Mouse (Mus musculus) CD4-positive naive resting alpha-beta T cell, adult 57 days (primary cell): ENCODE results near the gene Olfr520. TPM values are rescaled to one million over a fixed set of nuclear protein-coding genes. Genes with fewer than 3 reads are reported as not detected.

Experiments used
- total RNA-seq: library from RNA; stranded (reverse); gene quantifications from one replicate; pipeline ENCODE4 v1.2.4, GENCODE M21; 2023

Gene Olfr520
- not detected for total RNA-seq

DNA sequence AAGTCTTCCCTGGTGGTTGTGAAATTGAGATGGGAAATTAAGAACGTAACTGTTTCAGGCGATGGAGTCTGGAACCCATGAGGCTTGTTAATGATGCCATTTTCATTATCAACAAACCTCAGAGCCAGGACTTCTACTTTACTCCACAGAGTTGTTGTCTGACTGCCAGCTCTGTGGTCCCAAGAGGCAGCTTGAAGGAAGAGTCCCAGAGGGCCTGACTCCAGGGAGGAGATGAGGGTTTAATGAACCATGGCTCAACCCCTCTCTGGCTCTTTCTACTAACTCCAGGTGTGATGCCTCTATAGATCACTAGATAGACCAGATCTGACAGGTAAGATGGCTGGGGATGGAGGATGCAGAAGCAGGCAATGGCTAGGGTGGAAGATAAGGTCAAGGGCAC lies at the start of gene Olfr520:
TSS of gene Olfr520 (plus strand) at position 301 of the 400 bp plus-strand sequence.

GRCm38 (mm10) chr7:99711166-99711565 lies 18.9 kb upstream of the Olfr520 start, which contains the start of gene Slco2b1:
Gene Slco2b1, minus strand, starts transcription at chr7:99711340.

GRCm38 (mm10) chr7:99763207-99763606 lies 33.1 kb downstream of the Olfr520 start, which contains the start of gene Olfr521:
Gene Olfr521, plus strand, starts transcription at chr7:99763507.

Other genes starting within 250 kb of the Olfr520 start
- 1,620 TPM for gene Rps3, start 246.5 kb upstream of the Olfr520 start, total RNA-seq
- gene Arrb1, start 194.8 kb upstream of the Olfr520 start, total RNA-seq = 90.6 TPM
- gene Tpbgl, start 103.2 kb upstream of the Olfr520 start, total RNA-seq = 3.8 TPM
- 0.56 TPM for gene Slco2b1, start 18.9 kb upstream of the Olfr520 start, total RNA-seq
- not detected for gene Olfr521, start 33.2 kb downstream of the Olfr520 start, total RNA-seq
- gene Neu3, start 98.1 kb downstream of the Olfr520 start, total RNA-seq = 5.4 TPM
- not detected for gene Xrra1, start 128.8 kb downstream of the Olfr520 start, total RNA-seq
- gene Spcs2, start 133.2 kb downstream of the Olfr520 start, total RNA-seq = 116 TPM